Mouse (Mus musculus) forebrain, embryonic 10.5 days (tissue): ENCODE data around the gene Bicral. TPM values are rescaled to one million over a fixed set of nuclear protein-coding genes. Genes with fewer than 3 reads are reported as not detected.
"Not testable (repeated sequence)": the region's sequence is repeated elsewhere in the genome, so short reads cannot be mapped to it uniquely, and the experiment has no call there.

Source experiments
- DNase-seq: peaks from one replicate; pipeline ENCODE4 v3.0.0-alpha.2; 2017; ENCODE audit warnings: low spot score; ENCODE audit errors: extremely low spot score
- H3K27ac ChIP-seq: fragments of 300-500 bp; sonication (generic); 2 replicates; pipeline ENCODE4 v1.5.1; 2016; ENCODE audit warnings: mild to moderate bottlenecking
- H3K27me3 ChIP-seq: fragments of 300-500 bp; sonication (generic); 2 replicates; pipeline ENCODE4 v1.6.1; 2016; ENCODE audit warnings: mild to moderate bottlenecking; ENCODE audit not compliant: poor library complexity, severe bottlenecking
- H3K36me3 ChIP-seq: fragments of 300-500 bp; sonication (generic); replicated peaks from 2 replicates; pipeline ENCODE4 v1.6.1; 2016; ENCODE audit warnings: mild to moderate bottlenecking, moderate library complexity
- H3K4me1 ChIP-seq: fragments of 300-500 bp; sonication (generic); 2 replicates; pipeline ENCODE4 v1.6.1; 2016
- H3K4me3 ChIP-seq: fragments of 300-500 bp; sonication (generic); 2 replicates; pipeline ENCODE4 v1.5.1; 2016; ENCODE audit warnings: mild to moderate bottlenecking, moderate library complexity
- H3K9me3 ChIP-seq: fragments of 300-500 bp; sonication (generic); 2 replicates; pipeline ENCODE4 v1.6.1; 2016; ENCODE audit warnings: mild to moderate bottlenecking, moderate library complexity
- WGBS: fragments of 180-500 bp; shearing (Covaris S2); methylation state at CpG from one replicate; pipeline ENCODE4 v1.1.7; 2016; 5-methylcytosine and 5-hydroxymethylcytosine counted together
- polyA plus RNA-seq: library from polyadenylated mRNA; unstranded; fragments of >200 nt; fragmentation: Nextera tagmentation; extraction: Ambion mirVana; gene quantifications from 2 replicates; pipeline ENCODE4 v1.2.1, GENCODE M21; 2016

The Bicral gene
- polyA plus RNA-seq, 1 experiment from 2014 or later, result 4.1 TPM

DNA sequence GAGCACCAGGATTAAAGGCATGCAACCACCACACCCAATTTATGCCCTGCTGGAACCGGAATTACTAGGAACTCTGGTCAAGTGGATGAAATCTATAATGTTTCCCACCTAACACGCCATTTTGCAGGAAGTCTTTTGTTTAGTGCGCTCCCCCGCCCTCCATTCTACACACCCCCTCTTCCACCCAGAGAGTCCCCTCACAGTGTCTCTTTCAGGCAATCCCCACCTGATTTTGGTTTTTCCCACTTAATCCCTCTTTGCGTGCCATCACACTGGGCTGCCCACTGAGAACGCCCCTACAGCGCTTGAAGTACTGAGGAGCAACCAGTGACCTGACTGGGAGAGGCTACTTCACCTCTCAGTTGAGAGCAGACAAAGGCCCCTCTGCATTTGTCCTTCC, 11.1 kb downstream of the Bicral start:
- no peaks in the 10 kb centered on the region for H3K9me3 ChIP-seq
- peaks cover 8% of the 10 kb centered on the region for H3K4me1 ChIP-seq
- no peak overlapping the region for H3K27ac ChIP-seq
- WGBS, result 87% methylated on average over 7 of the region's 7 CpGs
- H3K27me3 ChIP-seq, result no peaks in the 10 kb centered on the region
- H3K36me3 ChIP-seq, result no peaks in the 10 kb centered on the region; the same call in 1 of the 2 replicates
- no peak overlapping the region for H3K4me3 ChIP-seq
- no peak for DNase-seq

GRCm38 (mm10) chr17:46846573-46846972, 11.7 kb downstream of the Bicral start:
- not testable (repeated sequence) for H3K36me3 ChIP-seq, H3K27ac ChIP-seq, H3K4me1 ChIP-seq, H3K9me3 ChIP-seq, H3K27me3 ChIP-seq, H3K4me3 ChIP-seq, DNase-seq
- 94% methylated on average over 18 of the region's 18 CpGs for WGBS

GRCm38 (mm10) chr17:46845262-46845661, 13.0 kb downstream of the Bicral start:
- no peaks in the 10 kb centered on the region for H3K9me3 ChIP-seq
- no peak for DNase-seq
- H3K27ac ChIP-seq, result no peak overlapping the region
- H3K36me3 ChIP-seq, result no peaks in the 10 kb centered on the region; the same call in 1 of the 2 replicates
- H3K4me1 ChIP-seq, result peaks cover 8% of the 10 kb centered on the region
- WGBS, result 89% methylated on average over 12 of the region's 12 CpGs
- no peaks in the 10 kb centered on the region for H3K27me3 ChIP-seq
- H3K4me3 ChIP-seq, result no peak overlapping the region

DNA sequence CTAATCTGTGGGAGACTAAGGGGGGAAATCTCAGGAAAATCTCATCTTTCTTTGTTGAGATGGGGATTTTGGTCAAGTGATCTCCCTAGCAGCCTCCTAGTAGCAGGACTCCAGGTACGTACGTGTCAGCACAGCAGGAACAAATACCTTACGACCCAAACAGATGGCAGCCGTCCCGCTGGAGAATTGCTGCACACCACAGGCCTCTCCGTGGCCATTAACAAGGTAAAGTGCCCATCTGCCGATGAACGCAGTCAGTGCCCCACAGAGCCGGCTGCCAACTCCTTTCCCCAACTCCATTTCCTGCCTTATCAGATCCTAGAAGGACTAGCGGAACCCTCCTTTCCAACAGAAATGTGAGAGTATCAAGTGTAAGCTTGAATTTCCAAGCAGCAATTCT, 13.5 kb downstream of the Bicral start:
- no peak overlapping the region for H3K27ac ChIP-seq

GRCm38 (mm10) chr17:46843716-46844115, 14.6 kb downstream of the Bicral start:
- Histone ChIP-seq H3K27ac (no peak overlapping the region), H3K4me1 (peaks cover 8% of the 10 kb centered on the region), H3K4me3 (no peak overlapping the region), H3K27me3 (no peaks in the 10 kb centered on the region), H3K36me3 (no peaks in the 10 kb centered on the region; the same call in 1 of the 2 replicates), H3K9me3 (no peaks in the 10 kb centered on the region)
- DNase-seq, result no peak
- WGBS, result 77% methylated on average over 7 of the region's 7 CpGs

More for the DNA sequence above, 13.5 kb downstream of the Bicral start:
- H3K36me3 ChIP-seq, result no peaks in the 10 kb centered on the region; the same call in 1 of the 2 replicates
- H3K9me3 ChIP-seq, result no peaks in the 10 kb centered on the region
- H3K4me1 ChIP-seq, result peaks cover 8% of the 10 kb centered on the region
- no peaks in the 10 kb centered on the region for H3K27me3 ChIP-seq
- no peak overlapping the region for H3K4me3 ChIP-seq
- DNase-seq, result no peak
- 84% methylated on average over 10 of the region's 10 CpGs for WGBS

GRCm38 (mm10) chr17:46843022-46843421, 15.3 kb downstream of the Bicral start:
- H3K27me3 ChIP-seq, result no peaks in the 10 kb centered on the region

DNA sequence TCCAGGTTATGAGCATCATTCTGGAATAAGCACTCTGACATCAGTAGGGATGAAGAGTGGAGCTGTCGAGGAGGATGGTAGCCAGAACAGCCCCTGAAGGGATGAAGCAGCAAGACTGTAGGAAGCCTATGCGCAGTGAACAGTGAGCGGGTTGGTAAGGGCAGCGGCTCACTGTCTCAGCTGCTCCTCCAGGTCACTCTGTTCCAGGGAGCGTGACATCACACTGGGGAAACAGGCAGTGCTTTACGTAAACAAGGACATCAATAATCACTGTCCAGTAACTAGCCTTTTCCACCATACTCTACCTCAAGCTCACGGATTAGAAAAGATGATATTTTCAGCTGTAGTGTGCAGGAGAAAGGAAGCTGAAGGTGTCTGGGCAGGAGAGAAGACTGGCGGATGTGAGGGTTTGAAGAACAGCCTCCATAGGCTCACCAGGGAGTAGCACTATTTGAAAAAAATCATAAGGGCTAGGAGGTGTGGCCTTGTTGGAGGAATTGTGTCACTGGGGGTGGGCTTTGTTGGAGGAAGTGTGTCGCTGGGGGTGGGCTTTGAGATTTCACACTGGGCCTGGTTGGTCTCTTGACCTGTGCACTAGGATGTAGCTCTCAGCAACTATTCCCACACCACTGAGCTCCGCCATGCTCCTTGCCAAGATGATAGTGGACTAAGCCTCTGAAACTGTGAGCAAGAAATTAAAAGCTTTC, 17.8 kb downstream of the Bicral start:
- no peaks in the 10 kb centered on the region for H3K36me3 ChIP-seq
- H3K9me3 ChIP-seq, result no peaks in the 10 kb centered on the region
- no peak overlapping the region for H3K27ac ChIP-seq
- no peak for DNase-seq
- H3K4me3 ChIP-seq, result no peak overlapping the region
- peaks cover 8% of the 10 kb centered on the region for H3K4me1 ChIP-seq
- 91% methylated on average over 10 of the region's 10 CpGs for WGBS
- H3K27me3 ChIP-seq, result no peaks in the 10 kb centered on the region

More at GRCm38 (mm10) chr17:46843022-46843421, 15.3 kb downstream of the Bicral start:
- no peaks in the 10 kb centered on the region; the same call in 1 of the 2 replicates for H3K36me3 ChIP-seq
- H3K4me3 ChIP-seq, result no peak overlapping the region
- H3K27ac ChIP-seq, result no peak overlapping the region
- 83% methylated on average over 2 of the region's 2 CpGs for WGBS
- no peaks in the 10 kb centered on the region for H3K9me3 ChIP-seq
- H3K4me1 ChIP-seq, result peaks cover 8% of the 10 kb centered on the region
- no peak for DNase-seq

DNA sequence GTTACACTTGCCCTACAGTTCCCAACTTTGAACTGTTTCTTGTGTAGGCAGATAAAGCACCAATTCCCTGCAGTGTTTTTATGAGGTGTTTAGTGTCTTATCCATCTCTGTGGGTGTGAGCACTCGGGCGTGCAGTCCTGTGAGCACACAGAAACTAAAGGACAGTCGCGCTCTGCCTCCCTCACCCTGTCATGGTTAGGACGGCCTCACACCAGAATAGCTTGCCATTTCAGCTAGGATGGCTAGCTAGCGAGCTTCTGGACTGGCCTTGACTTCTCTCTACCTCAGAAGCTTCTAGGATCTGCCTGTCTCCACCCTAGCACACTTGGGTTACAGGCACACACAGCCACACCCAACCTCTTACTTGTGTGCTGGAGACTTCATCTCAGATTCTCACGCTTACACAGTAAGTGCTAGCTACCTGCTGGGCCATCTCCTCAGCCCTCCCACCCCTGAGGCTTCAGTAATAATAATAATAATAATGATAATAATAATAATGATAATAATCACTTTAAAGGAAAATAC, 19.8 kb downstream of the Bicral start:
- Histone ChIP-seq H3K4me1 (0 out of 2 replicates have a peak, but pooled peaks cover 1% of the 10 kb centered on the region), H3K27me3 (no peaks in the 10 kb centered on the region), H3K9me3 (no peaks in the 10 kb centered on the region), H3K4me3 (no peak overlapping the region), H3K36me3 (no peaks in the 10 kb centered on the region), H3K27ac (no peak overlapping the region)
- DNase-seq, result no peak
- WGBS, result 88% methylated on average over 7 of the region's 7 CpGs

DNA sequence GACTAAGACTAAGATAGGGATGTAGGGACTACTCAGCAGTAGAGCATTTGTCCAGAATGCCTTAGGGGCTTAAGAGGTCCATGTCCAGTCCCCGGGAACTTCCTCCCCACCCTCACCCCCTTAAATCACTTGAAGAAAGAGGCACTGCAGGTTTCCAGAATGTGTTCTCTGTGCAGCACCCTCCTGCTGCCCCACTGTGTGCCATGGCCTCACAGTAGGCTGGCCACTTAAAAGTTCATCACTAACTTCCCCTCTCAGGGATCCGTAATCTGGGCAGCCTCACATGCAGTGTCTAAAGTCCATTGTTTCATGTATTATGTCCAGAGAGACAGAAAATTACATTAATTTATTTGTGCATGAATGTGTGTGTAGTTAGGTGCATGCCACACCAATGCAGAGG, 20.4 kb downstream of the Bicral start:
- H3K4me1 ChIP-seq, result 0 out of 2 replicates have a peak, but pooled peaks cover 4% of the 10 kb centered on the region
- H3K36me3 ChIP-seq, result no peaks in the 10 kb centered on the region
- H3K27me3 ChIP-seq, result no peaks in the 10 kb centered on the region
- no peak for DNase-seq
- 86% methylated on average over 2 of the region's 2 CpGs for WGBS
- no peaks in the 10 kb centered on the region for H3K9me3 ChIP-seq
- no peak overlapping the region for H3K27ac ChIP-seq
- no peak overlapping the region for H3K4me3 ChIP-seq

DNA sequence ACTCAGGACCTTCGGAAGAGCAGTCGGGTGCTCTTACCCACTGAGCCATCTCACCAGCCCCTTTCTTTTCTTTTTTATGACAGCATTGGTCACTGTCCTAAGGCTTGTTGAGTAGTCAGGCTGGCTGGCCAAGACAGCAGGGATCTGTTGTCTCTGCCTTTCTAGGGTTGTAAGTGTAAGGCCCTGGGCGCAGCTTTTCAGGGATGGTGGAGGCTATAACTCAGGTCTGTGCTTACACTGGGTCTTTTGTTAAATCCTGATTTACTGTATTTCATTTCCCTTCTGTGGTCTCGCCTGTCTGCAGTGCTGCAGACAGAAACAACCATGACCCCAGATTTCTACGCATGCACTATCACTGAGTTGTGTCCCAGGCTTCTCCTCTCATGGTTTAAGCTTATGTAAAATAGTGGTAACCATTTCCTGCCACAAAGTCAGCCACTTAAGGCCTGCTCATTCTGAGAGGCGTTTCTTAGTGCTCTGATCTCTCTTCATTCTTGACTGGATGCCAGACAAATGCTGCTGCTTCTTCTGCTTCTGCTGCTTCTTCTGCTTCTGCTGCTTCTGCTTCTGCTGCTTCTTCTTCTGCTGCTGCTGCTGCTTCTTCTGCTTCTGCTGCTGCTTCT, 23.1 kb downstream of the Bicral start:
- no peak overlapping the region for H3K4me3 ChIP-seq
- no peaks in the 10 kb centered on the region for H3K36me3 ChIP-seq
- no peak for DNase-seq
- 0 out of 2 replicates have a peak, but pooled peaks cover 4% of the 10 kb centered on the region for H3K4me1 ChIP-seq
- 90% methylated on average over 6 of the region's 6 CpGs for WGBS
- H3K27me3 ChIP-seq, result no peaks in the 10 kb centered on the region
- H3K27ac ChIP-seq, result no peak overlapping the region
- no peaks in the 10 kb centered on the region for H3K9me3 ChIP-seq

- Histone ChIP-seq H3K9me3 (no peaks in the 10 kb centered on the region), H3K27ac (no peak overlapping the region), H3K4me1 (0 out of 2 replicates have a peak, but pooled peaks cover 4% of the 10 kb centered on the region), H3K4me3 (no peak overlapping the region), H3K27me3 (no peaks in the 10 kb centered on the region), H3K36me3 (peaks cover 14% of the 10 kb centered on the region)
- no peak for DNase-seq
- WGBS, result 90% methylated on average over 4 of the region's 4 CpGs
Observed at GRCm38 (mm10) chr17:46832981-46833305, 25.3 kb downstream of the Bicral start.

DNA sequence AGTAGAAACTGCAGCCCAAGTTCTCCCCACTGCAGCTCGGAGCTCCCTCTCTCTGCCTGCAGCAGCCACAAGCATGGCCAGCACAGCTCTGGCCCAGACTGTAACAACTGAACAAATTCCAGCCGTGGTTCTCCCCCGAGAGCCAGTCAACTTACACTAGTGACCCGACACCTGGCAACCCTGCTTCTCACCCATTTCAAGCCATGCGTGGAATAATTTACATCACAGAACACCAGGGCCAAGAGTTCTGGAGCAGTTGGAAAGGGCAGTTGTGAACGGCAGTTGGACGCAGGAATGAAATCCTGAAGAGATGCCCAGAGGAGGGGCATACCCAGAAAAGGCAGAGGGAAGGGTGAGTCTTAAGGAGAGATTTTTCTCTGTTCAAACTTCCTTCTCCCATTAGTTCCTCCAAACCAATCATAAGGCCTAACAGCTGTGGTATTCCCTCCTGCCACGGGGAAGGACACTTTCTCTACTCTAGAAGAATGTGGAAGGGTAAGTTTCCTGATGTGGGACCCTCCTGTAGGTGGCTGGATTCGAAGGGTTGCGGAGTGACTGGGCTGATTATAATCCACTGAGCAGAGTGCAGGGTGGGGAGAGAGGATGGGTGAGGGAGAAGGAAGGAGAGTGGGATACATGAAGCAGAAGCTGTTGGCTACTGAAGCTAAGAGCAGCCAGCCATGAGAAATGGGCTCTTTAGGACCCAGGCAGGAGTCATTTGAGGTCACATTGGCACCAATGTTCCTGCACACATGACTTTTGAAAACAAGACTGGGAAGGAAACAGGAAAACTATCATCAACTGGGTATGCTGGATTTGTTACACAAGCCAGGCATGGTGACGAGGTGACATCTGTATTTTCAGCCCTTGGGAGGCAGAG, 25.9 kb downstream of the Bicral start:
- Histone ChIP-seq H3K27me3 (no peaks in the 10 kb centered on the region), H3K9me3 (no peaks in the 10 kb centered on the region), H3K36me3 (peaks cover 20% of the 10 kb centered on the region), H3K27ac (no peak overlapping the region), H3K4me1 (0 out of 2 replicates have a peak, but pooled peaks cover 4% of the 10 kb centered on the region), H3K4me3 (no peak overlapping the region)
- no peak for DNase-seq
- 81% methylated on average over 11 of the region's 11 CpGs for WGBS
